Mouse (Mus musculus) myocyte (in vitro differentiated cells): ENCODE data around the gene Wdr74. TPM values are rescaled to one million over a fixed set of nuclear protein-coding genes. Genes with fewer than 3 reads are reported as not detected.

ENCODE experiments used
- H3K27me3 ChIP-seq: one replicate; pipeline ENCODE4 v1.6.1; 2011; ENCODE audit not compliant: control insufficient read depth, insufficient read depth, insufficient read length
- H3K36me3 ChIP-seq: one replicate; pipeline ENCODE4 v1.6.1; 2011; ENCODE audit not compliant: control insufficient read depth, insufficient read depth
- H3K4me2 ChIP-seq: one replicate; pipeline ENCODE4 v1.6.1; 2011; ENCODE audit warnings: low read depth, control low read depth
- H3K4me3 ChIP-seq: one replicate; pipeline ENCODE4 v1.5.1; 2011; ENCODE audit warnings: mild to moderate bottlenecking, control low read depth, moderate library complexity
- H3K79me2 ChIP-seq: one replicate; pipeline ENCODE4 v1.6.1; 2011; ENCODE audit not compliant: control insufficient read depth, insufficient read depth
- H3ac ChIP-seq: one replicate; pipeline ENCODE4 v1.6.1; 2011; ENCODE audit not compliant: control insufficient read depth, insufficient read length
- CEBPB ChIP-seq: IDR thresholded peaks from 2 replicates; pipeline ENCODE4 v1.6.1; 2011; ENCODE audit warnings: mild to moderate bottlenecking, moderate library complexity; ENCODE audit not compliant: poor library complexity, insufficient read depth, severe bottlenecking
- E2F4 ChIP-seq: IDR thresholded peaks from one replicate; pipeline ENCODE4 v1.6.1; 2011; ENCODE audit warnings: mild to moderate bottlenecking, control low read depth, moderate library complexity; ENCODE audit not compliant: insufficient read depth
- MAX ChIP-seq: IDR thresholded peaks from one replicate; pipeline ENCODE4 v1.6.1; 2011; ENCODE audit warnings: low read depth, mild to moderate bottlenecking, control low read depth
- MYOD1 ChIP-seq, 3 experiments: IDR thresholded peaks; one replicate each; pipeline ENCODE4 v1.6.1; 2011; ENCODE audit warnings: control low read depth in 2 of 3, low read depth in 2 of 3, mild to moderate bottlenecking in 2 of 3, moderate library complexity in 1 of 3; ENCODE audit not compliant: insufficient read length in 2 of 3, control insufficient read depth in 1 of 3
- MYOG ChIP-seq, 3 experiments: IDR thresholded peaks; one replicate each; pipeline ENCODE4 v1.6.1; 2011; ENCODE audit warnings: control low read depth in 2 of 3, low read depth in 2 of 3, mild to moderate bottlenecking in 2 of 3; ENCODE audit not compliant: insufficient read length in 2 of 3, control insufficient read depth in 1 of 3, insufficient read depth in 1 of 3
- POLR2A ChIP-seq: IDR thresholded peaks from one replicate; pipeline ENCODE4 v1.6.1; 2011; ENCODE audit warnings: low read depth, mild to moderate bottlenecking, control low read depth, moderate library complexity; ENCODE audit not compliant: insufficient read length
- POLR2AphosphoS2 ChIP-seq: IDR thresholded peaks from one replicate; pipeline ENCODE4 v1.6.1; 2011; ENCODE audit warnings: low read depth, control low read depth; ENCODE audit not compliant: insufficient read length
- REST ChIP-seq: IDR thresholded peaks from one replicate; pipeline ENCODE4 v1.6.1; 2011; ENCODE audit warnings: mild to moderate bottlenecking, control low read depth, moderate library complexity; ENCODE audit not compliant: insufficient read depth, insufficient read length
- SRF ChIP-seq: IDR thresholded peaks from one replicate; pipeline ENCODE4 v1.6.1; 2011; ENCODE audit warnings: low read depth; ENCODE audit not compliant: control insufficient read depth, insufficient read length
- TCF12 ChIP-seq: IDR thresholded peaks from one replicate; pipeline ENCODE4 v1.6.1; 2011; ENCODE audit warnings: mild to moderate bottlenecking, control low read depth; ENCODE audit not compliant: poor library complexity, insufficient read depth, severe bottlenecking
- TCF3 ChIP-seq: IDR thresholded peaks from one replicate; pipeline ENCODE4 v1.6.1; 2011; ENCODE audit warnings: low read depth, control low read depth; ENCODE audit not compliant: insufficient read length
- USF1 ChIP-seq: IDR thresholded peaks from one replicate; pipeline ENCODE4 v1.6.1; 2011; ENCODE audit warnings: low read depth, mild to moderate bottlenecking, control low read depth, moderate library complexity
- polyA plus RNA-seq: library from polyadenylated mRNA; unstranded; fragments of >200 nt; fragmentation: generic; extraction: Trizol; gene quantifications from one replicate; pipeline ENCODE4 v1.2.1, GENCODE M21; 2012; ENCODE audit warnings: missing spikeins

Gene Wdr74
- polyA plus RNA-seq, 1 experiment: 109 TPM

DNA sequence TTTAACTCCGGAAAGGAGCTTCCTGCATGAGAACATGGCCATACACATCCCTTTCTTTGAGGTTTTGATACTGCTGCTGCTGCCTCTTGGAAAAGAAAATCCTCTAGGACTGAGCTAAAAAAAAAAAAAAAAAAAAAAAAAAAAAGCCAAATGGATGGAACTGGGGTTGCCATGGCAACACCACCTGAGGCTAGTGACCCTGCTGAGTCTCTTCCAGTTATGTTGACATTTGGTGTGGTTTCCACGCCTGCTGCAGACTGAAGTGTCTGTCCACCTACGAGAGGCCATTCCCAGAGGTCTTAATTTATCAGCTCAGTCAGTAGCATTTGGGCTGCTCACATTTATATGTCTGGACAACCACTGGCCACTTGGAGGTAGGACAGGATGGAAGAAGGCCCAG is 52.9 kb downstream of the Wdr74 start:
- TF ChIP-seq MYOD1 (IDR thresholded peaks at IDR 0.05; ENCODE audit: control insufficient read depth in 1 of 3, insufficient read length in 2 of 3, low read depth in 2 of 3): no peak
- Histone ChIP-seq H3K36me3 (peaks cover 8% of the 10 kb centered on the region), H3K79me2 (no peaks in the 10 kb centered on the region), H3K27me3 (no peaks in the 10 kb centered on the region), H3ac (no peak overlapping the region), H3K4me2 (no peak overlapping the region), H3K4me3 (no peak overlapping the region)

DNA sequence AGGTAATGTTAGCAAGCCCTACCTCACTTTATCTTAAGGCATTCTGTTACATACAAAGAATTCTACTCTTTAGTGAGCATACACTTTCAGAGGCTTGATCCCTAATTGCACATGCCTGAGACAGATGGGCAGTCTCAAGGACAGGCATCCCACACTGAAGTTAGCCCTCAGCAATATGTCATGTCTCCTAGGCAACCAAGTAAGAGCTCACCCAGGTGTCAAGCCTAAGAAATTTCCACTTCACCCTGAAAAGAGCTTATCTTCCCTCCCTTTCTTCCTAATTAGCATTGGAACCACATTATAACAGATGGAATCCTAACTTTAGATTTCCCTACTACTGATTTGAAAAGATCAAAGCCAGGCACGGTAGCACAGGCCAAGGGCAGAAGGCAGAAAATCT is 53.5 kb downstream of the Wdr74 start:
- no peaks in the 10 kb centered on the region for H3K27me3 ChIP-seq
- H3ac ChIP-seq: no peak overlapping the region
- H3K4me3 ChIP-seq: no peak overlapping the region
- H3K4me2 ChIP-seq: no peak overlapping the region
- peaks cover 14% of the 10 kb centered on the region for H3K36me3 ChIP-seq
- H3K79me2 ChIP-seq: no peaks in the 10 kb centered on the region
- TF ChIP-seq E2F4: no peak
- TF ChIP-seq TCF12: no peak
- no peak for TF ChIP-seq REST
- no peak for TF ChIP-seq TCF3

DNA sequence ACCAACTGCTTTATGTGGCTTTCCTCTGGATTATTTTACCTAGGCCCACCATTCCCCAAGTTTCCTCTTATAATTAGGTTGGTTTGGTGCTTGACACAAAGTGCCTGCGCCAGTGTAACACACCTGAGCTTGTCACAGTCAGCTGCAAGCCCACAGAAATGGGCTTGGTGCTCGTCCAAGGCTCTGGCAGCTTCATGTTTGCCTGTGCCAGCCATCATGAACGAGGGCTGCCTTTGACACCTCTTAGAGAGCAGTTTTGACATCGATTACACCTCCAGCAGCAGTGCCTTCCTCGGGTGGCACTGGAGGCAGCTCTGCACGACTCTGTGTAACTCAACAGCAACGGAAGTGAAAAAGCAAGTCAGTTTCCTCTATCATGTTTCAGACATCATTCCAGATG is 54.5 kb downstream of the Wdr74 start:
- no peak overlapping the region for H3ac ChIP-seq

More for the DNA sequence above, 54.5 kb downstream of the Wdr74 start:
- no peak overlapping the region for H3K4me2 ChIP-seq
- H3K27me3 ChIP-seq: no peaks in the 10 kb centered on the region
- no peaks in the 10 kb centered on the region for H3K79me2 ChIP-seq
- peaks cover 22% of the 10 kb centered on the region for H3K36me3 ChIP-seq
- no peak for TF ChIP-seq POLR2A
- TF ChIP-seq E2F4: no peak
- no peak for TF ChIP-seq USF1
- no peak for TF ChIP-seq REST
- TF ChIP-seq TCF3: no peak
- TF ChIP-seq MAX: no peak
- no peak for TF ChIP-seq POLR2AphosphoS2
- no peak for TF ChIP-seq MYOG (IDR thresholded peaks at IDR 0.05; ENCODE audit: control insufficient read depth in 1 of 3, insufficient read depth in 1 of 3, insufficient read length in 2 of 3, low read depth in 2 of 3)
- no peak for TF ChIP-seq CEBPB
- TF ChIP-seq MYOD1 (IDR thresholded peaks at IDR 0.05; ENCODE audit: control insufficient read depth in 1 of 3, insufficient read length in 2 of 3, low read depth in 2 of 3): no peak
- no peak for TF ChIP-seq SRF
- TF ChIP-seq TCF12: no peak
- H3K4me3 ChIP-seq: no peak overlapping the region

Other genes starting within 250 kb of the Wdr74 start
- gene Slc22a8, start 144.6 kb upstream of the Wdr74 start, polyA plus RNA-seq: not detected
- not detected for gene Slc22a6, start 117.8 kb upstream of the Wdr74 start, polyA plus RNA-seq
- gene Chrm1, start 72.0 kb upstream of the Wdr74 start, polyA plus RNA-seq: not detected
- 806 TPM for gene Slc3a2, start 12.5 kb upstream of the Wdr74 start, polyA plus RNA-seq
- gene 1700092M07Rik, start 4.9 kb downstream of the Wdr74 start, polyA plus RNA-seq: 0.94 TPM
- gene Stx5a, start 5.6 kb downstream of the Wdr74 start, polyA plus RNA-seq: 49.5 TPM
- gene Nxf1, start 21.2 kb downstream of the Wdr74 start, polyA plus RNA-seq: 64.3 TPM
- 59.4 TPM for gene Tmem223, start 35.2 kb downstream of the Wdr74 start, polyA plus RNA-seq
- 31.6 TPM for gene Tmem179b, start 38.6 kb downstream of the Wdr74 start, polyA plus RNA-seq
- gene Taf6l, start 50.6 kb downstream of the Wdr74 start, polyA plus RNA-seq: 19.6 TPM
- gene Polr2g, start 62.8 kb downstream of the Wdr74 start, polyA plus RNA-seq: 152 TPM
- gene Zbtb3, start 66.7 kb downstream of the Wdr74 start, polyA plus RNA-seq: 2.4 TPM
- gene Ttc9c, start 83.5 kb downstream of the Wdr74 start, polyA plus RNA-seq: 18.7 TPM
- gene Hnrnpul2, start 84.2 kb downstream of the Wdr74 start, polyA plus RNA-seq: 42.1 TPM
- gene AC129217.1, start 93.9 kb downstream of the Wdr74 start, polyA plus RNA-seq: 1.00 TPM
- gene Bscl2, start 101.6 kb downstream of the Wdr74 start, polyA plus RNA-seq: 5.7 TPM
- gene Gng3, start 103.4 kb downstream of the Wdr74 start, polyA plus RNA-seq: 0.25 TPM
- 0.25 TPM for gene Lrrn4cl, start 114.9 kb downstream of the Wdr74 start, polyA plus RNA-seq
- gene Ubxn1, start 135.7 kb downstream of the Wdr74 start, polyA plus RNA-seq: 236 TPM
- 37.0 TPM for gene Uqcc3, start 145.1 kb downstream of the Wdr74 start, polyA plus RNA-seq
- gene Lbhd1, start 147.9 kb downstream of the Wdr74 start, polyA plus RNA-seq: 3.3 TPM
- not detected for gene Gm49403, start 148.1 kb downstream of the Wdr74 start, polyA plus RNA-seq
- gene 1810009A15Rik, start 153.0 kb downstream of the Wdr74 start, polyA plus RNA-seq: 73.1 TPM
- 0.44 TPM for gene Gm49416, start 153.1 kb downstream of the Wdr74 start, polyA plus RNA-seq
- gene Ints5, start 157.2 kb downstream of the Wdr74 start, polyA plus RNA-seq: 23.2 TPM
- 109 TPM for gene Ganab, start 162.2 kb downstream of the Wdr74 start, polyA plus RNA-seq
- 66.3 TPM for gene B3gat3, start 184.5 kb downstream of the Wdr74 start, polyA plus RNA-seq
- gene Rom1, start 193.5 kb downstream of the Wdr74 start, polyA plus RNA-seq: 6.0 TPM
- 14.7 TPM for gene Eml3, start 193.7 kb downstream of the Wdr74 start, polyA plus RNA-seq
- gene Mta2, start 206.0 kb downstream of the Wdr74 start, polyA plus RNA-seq: 81.5 TPM
- gene Tut1, start 218.0 kb downstream of the Wdr74 start, polyA plus RNA-seq: 24.9 TPM
- 896 TPM for gene Eef1g, start 231.2 kb downstream of the Wdr74 start, polyA plus RNA-seq